Mouse (Mus musculus): ENCODE measurements around the gene Ptrh1.

The Ptrh1 gene

GRCm38 (mm10) chr2:32795748-32796418, 20.3 kb downstream of the Ptrh1 start:
- no peak for DNase-seq (ENCODE audit: low spot score in 2 of 2)

- DNase-seq (ENCODE audit: low spot score in 2 of 2): no peak
Observed at GRCm38 (mm10) chr2:32798251-32798962, 22.8 kb downstream of the Ptrh1 start.

- no peak for DNase-seq (ENCODE audit: low spot score in 2 of 2)
Observed at GRCm38 (mm10) chr2:32808816-32809566, 33.4 kb downstream of the Ptrh1 start.

- DNase-seq (ENCODE audit: low spot score in 2 of 2): no peak
Observed at GRCm38 (mm10) chr2:32811959-32812358, 36.4 kb downstream of the Ptrh1 start.

- no peak for DNase-seq (ENCODE audit: low spot score in 2 of 2)
Observed at GRCm38 (mm10) chr2:32816497-32816896, 40.9 kb downstream of the Ptrh1 start.

GRCm38 (mm10) chr2:32816946-32817581, 41.5 kb downstream of the Ptrh1 start:
- DNase-seq (ENCODE audit: low spot score in 2 of 2): no peak

GRCm38 (mm10) chr2:32817589-32817988, 42.0 kb downstream of the Ptrh1 start:
- no peak for DNase-seq (ENCODE audit: low spot score in 2 of 2)

GRCm38 (mm10) chr2:32818208-32818607, 42.6 kb downstream of the Ptrh1 start:
- no peak for DNase-seq (ENCODE audit: low spot score in 2 of 2)

- peak; percentile 30 to 68 for DNase-seq (ENCODE audit: low spot score in 2 of 2)
Observed at GRCm38 (mm10) chr2:32821041-32821802, 45.6 kb downstream of the Ptrh1 start.

GRCm38 (mm10) chr2:32822643-32823042, 47.1 kb downstream of the Ptrh1 start:
- no peak for DNase-seq (ENCODE audit: low spot score in 2 of 2)

- peak in 1 of 2 experiments; percentile 26 for DNase-seq (ENCODE audit: low spot score in 2 of 2)
Observed at GRCm38 (mm10) chr2:32823153-32823552, 47.6 kb downstream of the Ptrh1 start.

- DNase-seq (ENCODE audit: low spot score in 2 of 2): peak in 1 of 2 experiments; percentile 41
Observed at GRCm38 (mm10) chr2:32823579-32824154, 48.1 kb downstream of the Ptrh1 start.

- no peak for DNase-seq (ENCODE audit: low spot score in 2 of 2)
Observed at GRCm38 (mm10) chr2:32824181-32824580, 48.6 kb downstream of the Ptrh1 start.

GRCm38 (mm10) chr2:32824778-32825177, 49.2 kb downstream of the Ptrh1 start:
- DNase-seq (ENCODE audit: low spot score in 2 of 2): no peak

- no peak for DNase-seq (ENCODE audit: low spot score in 2 of 2)
Observed at GRCm38 (mm10) chr2:32825796-32826195, 50.2 kb downstream of the Ptrh1 start.

Data from spleen, postnatal 10 days (tissue).